Mouse (Mus musculus) stomach, postnatal 0 days (tissue): ENCODE data around the gene Gm42878.

ENCODE experiments used
- CTCF ChIP-seq: IDR thresholded peaks from 2 replicates; pipeline ENCODE4 v1.5.1; 2016; ENCODE audit warnings: antibody characterized with exemption, low read depth, mild to moderate bottlenecking, moderate library complexity
- EP300 ChIP-seq: optimal IDR thresholded peaks from 2 replicates; pipeline ENCODE3; 2016; ENCODE audit warnings: antibody characterized with exemption

GRCm38 (mm10) chr5:121537588-121537987 lies 7.7 kb downstream of the Gm42878 start:
- TF ChIP-seq CTCF (no peak), EP300 (no peak)
